Mouse (Mus musculus) bone marrow, adult 2 months (tissue): ENCODE results near the gene 4933427D14Rik.

Experiments used
- CTCF ChIP-seq: fragments of 200-500 bp; IDR thresholded peaks from 2 replicates; pipeline ENCODE4 v1.5.1; 2011; ENCODE audit warnings: low read length, control low read depth; ENCODE audit not compliant: control insufficient read depth, insufficient read depth
- POLR2A ChIP-seq: fragments of 200-500 bp; IDR thresholded peaks from 2 replicates; pipeline ENCODE4 v1.6.1; 2011; ENCODE audit warnings: low read depth, mild to moderate bottlenecking, control low read depth, low read length, borderline replicate concordance; ENCODE audit not compliant: control insufficient read depth

- TF ChIP-seq CTCF, result peak; percentile 54; the same call in 1 of the 2 replicates
- TF ChIP-seq POLR2A, result no peak
Observed at GRCm38 (mm10) chr11:72145182-72145876, 61.9 kb downstream of the 4933427D14Rik start.
